Mouse (Mus musculus): ENCODE data around the gene Cacna1c. TPM values are rescaled to one million over a fixed set of nuclear protein-coding genes. Genes with fewer than 3 reads are reported as not detected.

The Cacna1c gene
- total and polyA plus RNA-seq, 2 experiments from 2014 or later: 5.1 to 39.4 TPM

- H3K9ac ChIP-seq (replicated peaks; ENCODE audit: low read length): no peak overlapping the region
- no peak overlapping the region for H3K4me3 ChIP-seq (ENCODE audit: low read length)
- 60% methylated on average over 4 of the region's 4 CpGs for WGBS
- H3K4me1 ChIP-seq (ENCODE audit: insufficient read depth, low read length): no peaks in the 10 kb centered on the region
- ATAC-seq (no peak), DNase-seq (ENCODE audit: low spot score) (no peak)
- H3K9me3 ChIP-seq (ENCODE audit: low read length): no peaks in the 10 kb centered on the region
- H3K4me2 ChIP-seq (ENCODE audit: low read depth, low read length): no peak overlapping the region
- TF ChIP-seq CTCF (IDR thresholded peaks at IDR 0.05; ENCODE audit: low read depth): no peak
- H3K27me3 ChIP-seq (ENCODE audit: insufficient read depth, low read length): no peaks in the 10 kb centered on the region
- peaks cover 7% of the 10 kb centered on the region; the same call in 1 of the 2 replicates for H3K36me3 ChIP-seq (ENCODE audit: insufficient read depth, low read length)
- no peak overlapping the region for H3K27ac ChIP-seq
These were observed 456.9 kb downstream of the Cacna1c start for GRCm38 (mm10) chr6:118739344-118739743.

- H3K27ac ChIP-seq: no peak overlapping the region
- peaks cover 10% of the 10 kb centered on the region; the same call in 1 of the 2 replicates for H3K36me3 ChIP-seq (ENCODE audit: insufficient read depth, low read length)
- ATAC-seq (no peak), DNase-seq (ENCODE audit: low spot score) (no peak)
- H3K4me2 ChIP-seq (ENCODE audit: low read depth, low read length): no peak overlapping the region
- no peaks in the 10 kb centered on the region for H3K4me1 ChIP-seq (ENCODE audit: insufficient read depth, low read length)
- WGBS: 40% methylated on average over 3 of the region's 3 CpGs
- no peak for TF ChIP-seq CTCF (IDR thresholded peaks at IDR 0.05; ENCODE audit: low read depth)
- H3K27me3 ChIP-seq (ENCODE audit: insufficient read depth, low read length): no peaks in the 10 kb centered on the region
- no peaks in the 10 kb centered on the region for H3K9me3 ChIP-seq (ENCODE audit: low read length)
- H3K4me3 ChIP-seq (ENCODE audit: low read length): no peak overlapping the region
- no peak overlapping the region for H3K9ac ChIP-seq (replicated peaks; ENCODE audit: low read length)
These were observed 457.6 kb downstream of the Cacna1c start for GRCm38 (mm10) chr6:118738656-118739055.

DNA sequence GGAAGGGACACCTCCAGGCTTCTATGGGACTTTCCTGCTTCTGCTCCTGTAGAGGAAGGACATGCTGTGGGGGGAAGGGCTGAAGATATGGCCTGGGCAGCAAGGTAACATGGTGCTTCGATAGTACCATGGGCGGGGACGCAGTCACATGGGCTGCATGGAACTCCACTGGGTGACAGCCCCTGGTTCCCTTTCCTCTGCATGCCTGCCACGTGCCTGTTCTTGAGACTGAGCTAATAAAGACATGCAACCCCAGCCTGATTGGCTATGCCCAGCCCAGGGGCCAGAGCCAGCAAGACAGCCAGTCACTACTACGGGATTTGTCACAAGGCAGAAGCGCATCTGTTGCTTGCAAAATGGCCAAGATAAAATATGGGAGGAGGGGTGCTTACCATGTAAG, 459.1 kb downstream of the Cacna1c start:
- Histone ChIP-seq H3K27ac (no peak overlapping the region), H3K9ac (replicated peaks; ENCODE audit: low read length) (no peak overlapping the region), H3K4me1 (ENCODE audit: insufficient read depth, low read length) (no peaks in the 10 kb centered on the region), H3K4me2 (ENCODE audit: low read depth, low read length) (no peak overlapping the region), H3K36me3 (ENCODE audit: insufficient read depth, low read length) (peaks cover 10% of the 10 kb centered on the region; the same call in 1 of the 2 replicates), H3K27me3 (ENCODE audit: insufficient read depth, low read length) (no peaks in the 10 kb centered on the region), H3K9me3 (ENCODE audit: low read length) (no peaks in the 10 kb centered on the region), H3K4me3 (ENCODE audit: low read length) (no peak overlapping the region)
- 68% methylated on average over 6 of the region's 6 CpGs for WGBS
- ATAC-seq: peak; percentile 56; the same call in 1 of the 2 replicates
- no peak for TF ChIP-seq CTCF (IDR thresholded peaks at IDR 0.05; ENCODE audit: low read depth)
- no peak for DNase-seq (ENCODE audit: low spot score)

GRCm38 (mm10) chr6:118736491-118736890, 459.7 kb downstream of the Cacna1c start:
- Histone ChIP-seq H3K36me3 (ENCODE audit: insufficient read depth, low read length) (peaks cover 7% of the 10 kb centered on the region; the same call in 1 of the 2 replicates), H3K27me3 (ENCODE audit: insufficient read depth, low read length) (no peaks in the 10 kb centered on the region), H3K4me3 (ENCODE audit: low read length) (no peak overlapping the region), H3K4me1 (ENCODE audit: insufficient read depth, low read length) (no peaks in the 10 kb centered on the region), H3K27ac (no peak overlapping the region), H3K9me3 (ENCODE audit: low read length) (no peaks in the 10 kb centered on the region), H3K9ac (replicated peaks; ENCODE audit: low read length) (no peak overlapping the region), H3K4me2 (ENCODE audit: low read depth, low read length) (no peak overlapping the region)
- DNase-seq (ENCODE audit: low spot score) (no peak), ATAC-seq (no peak)
- TF ChIP-seq CTCF (IDR thresholded peaks at IDR 0.05; ENCODE audit: low read depth): no peak
- WGBS: 65% methylated on average over 7 of the region's 7 CpGs

DNA sequence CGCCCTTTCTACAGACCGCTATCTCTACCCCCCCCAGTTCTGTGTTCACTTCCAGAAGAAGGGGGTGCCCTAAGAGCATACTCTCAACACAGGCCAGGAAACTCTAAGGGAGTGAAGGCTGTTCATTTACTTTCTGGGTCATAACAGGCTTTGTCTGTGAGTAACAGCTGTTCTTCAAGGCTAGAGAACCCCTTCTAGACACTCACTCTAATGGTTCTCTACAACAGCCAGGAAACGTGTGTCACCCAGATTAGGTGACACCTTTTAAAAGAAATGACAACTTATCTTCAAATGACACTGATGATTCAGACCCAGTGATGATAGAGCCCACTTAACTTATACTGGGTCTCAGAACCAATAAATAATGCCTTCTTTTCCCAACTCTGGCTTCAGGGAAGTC, 461.1 kb downstream of the Cacna1c start:
- H3K4me3 ChIP-seq (ENCODE audit: low read length): no peak overlapping the region
- H3K36me3 ChIP-seq (ENCODE audit: insufficient read depth, low read length): peaks cover 7% of the 10 kb centered on the region
- no peak for DNase-seq (ENCODE audit: low spot score)
- H3K27ac ChIP-seq: no peak overlapping the region
- TF ChIP-seq CTCF (IDR thresholded peaks at IDR 0.05; ENCODE audit: low read depth): no peak
- 93% methylated on average over 3 of the region's 3 CpGs for WGBS
- no peak overlapping the region for H3K9ac ChIP-seq (replicated peaks; ENCODE audit: low read length)
- no peaks in the 10 kb centered on the region for H3K9me3 ChIP-seq (ENCODE audit: low read length)
- ATAC-seq: no peak
- H3K4me2 ChIP-seq (ENCODE audit: low read depth, low read length): no peak overlapping the region
- no peaks in the 10 kb centered on the region for H3K27me3 ChIP-seq (ENCODE audit: insufficient read depth, low read length)
- no peaks in the 10 kb centered on the region for H3K4me1 ChIP-seq (ENCODE audit: insufficient read depth, low read length)

DNA sequence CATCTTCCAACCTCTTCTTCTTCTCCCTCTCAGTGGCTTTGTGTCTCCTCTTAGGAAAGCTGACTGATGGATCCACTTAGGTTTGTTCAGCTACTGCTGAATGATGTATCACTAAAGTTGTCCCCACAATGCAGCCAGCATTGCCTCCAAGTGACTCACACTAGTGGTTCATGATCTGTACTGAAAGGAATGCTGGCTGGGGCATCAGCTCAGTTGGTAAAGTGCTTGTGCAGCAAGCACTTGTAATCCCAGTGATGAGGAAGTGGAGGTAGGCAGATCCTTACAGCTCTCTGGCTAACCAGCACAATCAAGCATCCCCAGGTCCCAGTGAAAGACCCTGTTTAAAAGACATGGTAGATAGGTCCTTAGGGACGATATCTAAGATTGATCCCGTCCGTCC, 464.3 kb downstream of the Cacna1c start:
- Histone ChIP-seq H3K9ac (replicated peaks; ENCODE audit: low read length) (no peak overlapping the region), H3K27me3 (ENCODE audit: insufficient read depth, low read length) (no peaks in the 10 kb centered on the region), H3K27ac (no peak overlapping the region), H3K4me3 (ENCODE audit: low read length) (no peak overlapping the region), H3K4me2 (ENCODE audit: low read depth, low read length) (no peak overlapping the region), H3K4me1 (ENCODE audit: insufficient read depth, low read length) (no peaks in the 10 kb centered on the region), H3K9me3 (ENCODE audit: low read length) (no peaks in the 10 kb centered on the region), H3K36me3 (ENCODE audit: insufficient read depth, low read length) (peaks cover 7% of the 10 kb centered on the region)
- ATAC-seq (no peak), DNase-seq (ENCODE audit: low spot score) (no peak)
- 94% methylated on average over 3 of the region's 3 CpGs for WGBS
- no peak for TF ChIP-seq CTCF (IDR thresholded peaks at IDR 0.05; ENCODE audit: low read depth)

DNA sequence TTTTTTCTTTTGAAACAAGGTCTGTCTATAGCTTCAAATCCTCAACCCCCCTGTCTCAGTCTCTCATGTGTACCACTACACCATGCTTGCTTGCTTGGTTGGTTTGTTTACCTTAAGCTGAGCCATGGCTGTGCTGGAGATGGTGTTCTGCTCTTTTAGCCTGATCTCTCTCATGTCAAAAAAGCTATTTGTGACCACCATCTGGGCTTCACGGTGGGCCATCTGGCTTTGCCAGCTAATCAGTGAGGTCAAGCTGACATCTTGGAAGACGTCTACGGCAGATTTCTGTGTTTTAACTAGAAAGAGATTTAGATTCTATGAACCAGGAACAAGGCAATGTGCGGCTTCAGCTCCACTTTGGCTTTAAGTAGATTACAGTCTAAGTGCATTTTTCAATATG, 471.3 kb downstream of the Cacna1c start:
- H3K4me3 ChIP-seq (ENCODE audit: low read length): no peak overlapping the region
- no peak overlapping the region for H3K9ac ChIP-seq (replicated peaks; ENCODE audit: low read length)
- peak; percentile 74 for DNase-seq (ENCODE audit: low spot score)
- TF ChIP-seq CTCF (IDR thresholded peaks at IDR 0.05; ENCODE audit: low read depth): no peak
- 36% methylated on average over 4 of the region's 4 CpGs for WGBS
- no peaks in the 10 kb centered on the region for H3K9me3 ChIP-seq (ENCODE audit: low read length)
- H3K4me1 ChIP-seq (ENCODE audit: insufficient read depth, low read length): peaks cover 5% of the 10 kb centered on the region; the same call in 1 of the 2 replicates
- peak; percentile 68; the same call in 1 of the 2 replicates for ATAC-seq
- H3K27ac ChIP-seq: peak overlapping the region; percentile 62; the same call in 1 of the 2 replicates
- no peaks in the 10 kb centered on the region for H3K27me3 ChIP-seq (ENCODE audit: insufficient read depth, low read length)
- no peak overlapping the region for H3K4me2 ChIP-seq (ENCODE audit: low read depth, low read length)
- no peaks in the 10 kb centered on the region; the same call in 1 of the 2 replicates for H3K36me3 ChIP-seq (ENCODE audit: insufficient read depth, low read length)

Measured in hindbrain, postnatal 0 days (tissue).